Mouse (Mus musculus) frontal cortex, adult (tissue): ENCODE results near the gene Abhd15.

Source experiments
- ATAC-seq: cut with Nextera tagmentation; 2 replicates; pipeline ENCODE4 v1.9.2; 2017; ENCODE audit warnings: mild to moderate bottlenecking, moderate library complexity, mixed read lengths; ENCODE audit not compliant: low TSS enrichment

The Abhd15 gene

DNA sequence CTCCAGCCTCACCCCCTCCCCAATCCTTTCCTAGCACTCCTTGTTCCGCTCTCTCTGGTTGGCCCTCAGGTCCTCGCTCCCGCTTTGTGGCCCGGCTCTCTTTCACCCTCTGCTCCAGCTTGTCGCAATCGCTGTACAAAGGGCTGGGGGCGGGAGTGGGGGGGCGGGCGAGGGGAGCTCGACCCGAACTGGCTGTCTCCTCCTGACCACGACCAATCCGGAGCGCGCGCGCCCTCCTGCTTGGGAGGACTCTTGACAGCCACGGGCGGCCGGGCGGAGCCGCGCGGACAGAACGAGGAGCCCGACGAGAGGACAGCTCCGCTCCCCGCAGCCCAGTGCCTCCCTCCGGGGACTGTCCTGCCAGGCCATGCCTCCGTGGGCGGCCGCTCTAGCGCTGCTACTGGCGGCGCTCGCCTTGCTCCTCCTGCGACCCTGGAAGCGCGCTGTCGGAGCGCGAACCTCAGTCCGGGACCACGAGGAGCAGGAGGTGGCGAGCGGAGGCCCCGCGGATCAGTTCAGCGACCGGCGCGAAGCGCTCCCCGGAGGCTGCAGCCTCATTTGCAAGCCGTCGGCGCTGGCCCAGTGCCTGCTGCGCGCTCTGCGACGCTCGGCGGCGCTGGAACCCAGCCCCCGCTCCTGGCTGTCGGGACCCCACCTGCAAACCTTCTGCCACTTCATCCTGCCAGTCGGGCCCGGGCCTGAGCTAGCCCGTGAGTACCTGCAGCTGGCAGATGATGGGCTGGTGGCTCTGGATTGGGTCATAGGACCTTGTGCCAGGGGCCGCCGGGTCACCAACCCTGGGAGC lies at the start of gene Abhd15:
Gene Abhd15, plus strand, starts transcription at position 290 of the 805 bp plus-strand sequence.
- ATAC-seq: peak; percentile 56

GRCm38 (mm10) chr11:77466544-77466943 lies 48.4 kb upstream of the Abhd15 start:
- no peak for ATAC-seq

DNA sequence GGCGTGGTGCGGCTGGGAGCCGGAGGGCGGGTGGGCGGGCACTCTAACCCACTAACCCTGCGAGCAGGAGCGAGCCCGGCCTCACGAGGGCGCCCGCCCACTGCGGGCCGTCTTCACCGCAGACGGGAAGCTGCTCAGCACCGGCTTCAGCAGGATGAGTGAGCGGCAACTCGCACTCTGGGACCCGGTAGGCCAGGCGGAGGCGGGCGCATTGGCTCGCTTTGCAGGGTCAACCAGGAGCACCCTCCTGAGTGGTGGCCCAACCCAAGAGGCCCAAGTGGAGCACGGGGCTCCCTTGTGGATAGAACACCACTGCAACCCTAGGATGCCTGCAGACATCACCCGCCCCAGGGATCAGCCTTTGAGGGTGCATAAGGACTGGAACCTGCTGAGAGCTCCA lies 47.8 kb upstream of the Abhd15 start:
- ATAC-seq: peak; percentile 21; the same call in 1 of the 2 replicates

GRCm38 (mm10) chr11:77467784-77468183 lies 47.1 kb upstream of the Abhd15 start:
- peak; percentile 66 for ATAC-seq

GRCm38 (mm10) chr11:77468397-77468796 lies 46.5 kb upstream of the Abhd15 start:
- ATAC-seq: no peak

DNA sequence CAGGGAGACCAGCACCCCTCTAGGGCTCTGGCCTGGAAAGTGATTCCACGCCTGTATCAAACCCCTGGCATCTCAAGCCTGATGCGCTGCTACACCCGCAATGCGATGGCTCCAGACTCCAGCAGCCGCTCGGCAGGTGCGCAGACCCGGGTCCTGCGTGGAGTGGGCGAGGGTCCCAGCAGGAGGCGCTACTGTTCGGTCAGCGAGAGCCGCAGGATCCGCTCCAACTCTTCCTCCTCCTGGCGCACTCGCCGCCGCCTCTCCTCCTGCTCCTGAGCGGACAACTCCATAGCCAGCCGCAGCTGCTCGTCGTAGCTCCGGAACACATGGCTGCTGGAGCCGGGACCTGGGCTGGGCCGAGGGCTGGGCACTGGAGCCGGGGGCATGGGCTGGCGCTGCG lies 43.5 kb upstream of the Abhd15 start:
- ATAC-seq: no peak

GRCm38 (mm10) chr11:77472775-77473174 lies 42.1 kb upstream of the Abhd15 start:
- ATAC-seq: no peak

- no peak for ATAC-seq
Observed at GRCm38 (mm10) chr11:77476216-77476615, 38.7 kb upstream of the Abhd15 start.

- ATAC-seq: no peak
Observed at GRCm38 (mm10) chr11:77476895-77477294, 38.0 kb upstream of the Abhd15 start.

GRCm38 (mm10) chr11:77483043-77483442 lies 31.9 kb upstream of the Abhd15 start:
- no peak for ATAC-seq

- no peak for ATAC-seq
Observed at GRCm38 (mm10) chr11:77483510-77484255, 31.2 kb upstream of the Abhd15 start.

DNA sequence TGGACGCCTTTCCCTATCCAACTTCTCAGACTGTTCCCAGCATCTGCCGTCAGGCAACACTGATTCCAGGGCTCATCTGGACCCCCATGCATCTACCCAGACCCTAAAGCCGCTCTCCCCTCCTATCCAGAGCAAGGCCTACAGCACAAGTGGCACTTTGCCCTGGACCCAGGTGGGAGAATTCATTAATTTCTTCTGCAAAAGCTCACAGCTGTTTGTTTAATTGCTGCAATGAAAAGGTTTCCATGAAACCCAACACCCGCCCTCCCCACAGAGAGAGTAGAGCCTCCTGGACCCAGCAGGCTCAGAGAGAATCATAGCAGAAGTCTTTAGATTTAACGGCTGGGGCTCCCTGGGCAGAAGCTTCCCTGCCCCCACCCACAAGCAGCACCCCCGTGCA lies 29.7 kb upstream of the Abhd15 start:
- no peak for ATAC-seq

DNA sequence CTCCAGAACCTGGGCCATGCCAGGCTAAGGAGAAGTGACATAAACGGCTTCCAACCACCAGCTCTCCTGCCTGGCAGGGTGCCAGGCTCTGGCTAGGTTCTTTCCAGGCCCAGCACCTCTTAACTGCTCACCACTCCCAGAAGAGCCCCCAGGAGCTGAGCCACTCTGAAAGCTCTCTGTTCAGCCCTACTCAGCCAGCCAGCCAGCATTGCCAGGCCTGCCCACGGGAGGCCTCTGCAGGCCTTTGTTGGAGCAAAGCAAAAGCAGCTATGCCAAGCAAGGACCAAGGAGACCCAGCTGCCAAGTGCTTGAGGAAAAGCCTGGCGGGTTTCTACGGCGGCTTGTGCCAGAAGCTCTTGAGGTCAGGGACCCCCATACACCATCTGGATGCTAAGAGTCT lies 28.1 kb upstream of the Abhd15 start:
- ATAC-seq: peak; percentile 18; the same call in 1 of the 2 replicates

DNA sequence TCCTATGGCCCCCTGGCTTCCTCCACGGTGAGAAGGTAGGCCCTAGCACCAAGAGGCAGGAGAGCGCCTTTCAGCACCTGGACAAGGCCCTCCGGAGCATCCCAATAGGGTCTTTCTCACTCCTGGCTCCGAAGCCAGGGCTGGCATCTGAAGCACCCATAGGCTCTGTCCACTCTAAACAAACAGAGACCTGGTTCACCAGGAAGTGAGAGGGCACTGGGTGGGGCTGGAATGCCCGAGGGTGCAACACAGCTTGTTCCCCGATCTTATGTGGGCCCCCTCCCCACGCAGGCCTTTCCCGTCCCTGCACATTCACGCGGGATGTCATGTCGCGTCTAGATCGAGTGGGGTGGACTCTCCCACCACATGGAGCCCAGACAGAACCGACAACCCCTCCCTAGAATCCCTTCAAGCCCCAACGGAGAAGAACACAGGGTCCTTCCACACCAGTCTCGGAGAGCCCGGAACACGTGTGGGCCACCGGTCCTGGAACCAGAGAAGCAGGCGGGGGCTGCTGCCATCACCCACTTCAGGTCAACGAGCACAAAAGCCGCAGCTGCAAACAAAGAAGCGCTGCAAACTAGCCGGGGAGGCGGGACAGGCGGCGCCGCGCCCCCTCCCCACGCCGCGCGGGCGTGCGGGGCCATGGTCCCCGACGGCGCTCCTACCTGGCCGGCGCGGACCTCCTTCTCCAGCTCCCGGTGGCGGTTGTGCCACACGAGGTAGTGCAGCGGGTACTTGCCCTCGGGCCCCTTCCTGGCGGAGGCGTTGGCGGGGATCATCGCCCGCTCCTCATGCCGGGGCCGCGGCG lies 25.9 kb upstream of the Abhd15 start:
- ATAC-seq: no peak

- peak; percentile 33 for ATAC-seq
Observed at GRCm38 (mm10) chr11:77489591-77490235, 25.2 kb upstream of the Abhd15 start, which contains the start of gene Ankrd13b. Gene Ankrd13b, minus strand, starts transcription at chr11:77489678.

GRCm38 (mm10) chr11:77490451-77490850 lies 24.5 kb upstream of the Abhd15 start:
- no peak for ATAC-seq

DNA sequence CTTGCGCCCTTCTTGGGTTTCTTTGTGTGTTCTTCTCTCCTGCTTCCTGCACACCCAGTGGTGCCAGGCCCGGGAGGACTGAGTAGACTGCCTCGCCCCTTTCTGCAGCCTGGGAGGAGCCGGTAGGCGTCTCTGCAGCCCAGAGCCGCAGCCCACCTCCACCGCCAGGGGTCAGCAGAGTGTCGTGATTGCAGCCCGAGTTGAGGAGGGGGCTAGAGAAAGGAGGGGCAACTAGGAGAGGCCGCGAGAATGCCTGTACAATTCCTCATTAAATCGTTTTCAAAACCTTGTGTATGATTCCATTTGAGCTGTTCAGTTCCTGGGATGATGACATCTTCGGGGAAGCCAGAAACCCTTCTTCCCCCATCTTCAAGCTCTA lies 23.8 kb upstream of the Abhd15 start:
- peak; percentile 34 for ATAC-seq

DNA sequence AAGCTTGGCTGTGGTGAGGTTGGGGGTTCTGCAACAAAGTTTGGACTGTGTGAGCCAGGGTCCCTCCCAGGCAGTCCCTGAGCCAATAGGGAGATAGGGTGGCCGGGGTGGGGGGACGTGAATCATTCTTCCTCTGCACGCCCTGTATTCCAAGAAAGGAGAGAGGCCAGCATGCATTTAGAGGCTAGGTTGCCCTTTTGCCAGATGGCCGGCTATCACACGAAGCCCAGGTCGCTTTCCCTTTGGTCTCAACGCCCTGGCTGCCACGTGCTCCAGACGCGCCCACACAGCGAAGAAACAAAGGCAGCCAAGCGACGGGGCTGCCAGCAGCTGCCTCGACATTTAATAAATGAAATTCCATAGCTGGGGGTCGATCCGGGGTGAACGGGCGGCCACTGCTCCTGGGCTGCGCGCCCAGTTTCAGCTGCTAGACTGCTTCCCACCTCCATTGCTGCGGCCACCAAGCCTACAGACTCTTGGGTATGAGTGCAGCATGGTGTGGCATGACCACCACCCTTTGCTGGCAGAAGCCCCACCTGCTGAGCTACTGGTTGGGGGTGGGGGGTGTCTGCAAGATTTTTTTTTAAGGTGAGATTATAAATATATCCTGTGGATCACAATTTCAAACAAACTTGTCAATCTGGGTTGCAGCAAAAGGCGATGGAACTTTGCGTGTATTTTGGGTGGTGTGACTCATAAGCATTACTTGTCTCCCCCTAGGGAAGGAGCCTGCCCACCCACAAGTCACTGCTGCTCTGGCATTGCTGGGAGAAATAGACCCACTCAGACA lies 23.2 kb upstream of the Abhd15 start:
- no peak for ATAC-seq

GRCm38 (mm10) chr11:77492311-77492871 lies 22.5 kb upstream of the Abhd15 start:
- ATAC-seq: no peak

GRCm38 (mm10) chr11:77492911-77493332 lies 22.0 kb upstream of the Abhd15 start:
- peak; percentile 49 for ATAC-seq
